Mouse (Mus musculus) liver, postnatal 0 days (tissue): ENCODE measurements around the gene Zfp108.

Source experiments
- CTCF ChIP-seq: sonication (generic); IDR thresholded peaks from 2 replicates; pipeline ENCODE4 v1.5.1; 2016; ENCODE audit warnings: antibody characterized with exemption, low read depth
- EP300 ChIP-seq: IDR thresholded peaks from 2 replicates; pipeline ENCODE4 v1.6.1; 2016; ENCODE audit warnings: antibody characterized with exemption, low read depth, mild to moderate bottlenecking

GRCm38 (mm10) chr7:24259306-24259999 lies 4.9 kb downstream of the Zfp108 start:
- TF ChIP-seq EP300 (no peak), CTCF (no peak)
